Mouse (Mus musculus): Measurements from ENCODE around the gene Usp39.

The Usp39 gene

GRCm38 (mm10) chr6:72357164-72358079 is 12.4 kb upstream of the Usp39 start:
- in situ Hi-C loops (cut with MboI; ENCODE audit: low pct_unique_long_range_greater_than_20kb in 1 of 2, low sequenced_read_pairs in 2 of 2, unreplicated experiment in 1 of 2) = no loop called here

GRCm38 (mm10) chr6:72356001-72356532 is 11.1 kb upstream of the Usp39 start:
- in situ Hi-C loops (cut with MboI; ENCODE audit: low pct_unique_long_range_greater_than_20kb in 1 of 2, low sequenced_read_pairs in 2 of 2, unreplicated experiment in 1 of 2) = no loop called here

GRCm38 (mm10) chr6:72355066-72355911 is 10.3 kb upstream of the Usp39 start, which contains the start of gene Tmem150a:
Tmem150a (plus strand) TSS chr6:72355447.
- in situ Hi-C loops (cut with MboI; ENCODE audit: low pct_unique_long_range_greater_than_20kb in 1 of 2, low sequenced_read_pairs in 2 of 2, unreplicated experiment in 1 of 2) = no loop called here

GRCm38 (mm10) chr6:72354025-72354424 is 9.0 kb upstream of the Usp39 start:
- in situ Hi-C loops (cut with MboI; ENCODE audit: low pct_unique_long_range_greater_than_20kb in 1 of 2, low sequenced_read_pairs in 2 of 2, unreplicated experiment in 1 of 2) = no loop called here

GRCm38 (mm10) chr6:72352636-72353405 is 7.8 kb upstream of the Usp39 start:
- in situ Hi-C loops (cut with MboI; ENCODE audit: low pct_unique_long_range_greater_than_20kb in 1 of 2, low sequenced_read_pairs in 2 of 2, unreplicated experiment in 1 of 2) = no loop called here

GRCm38 (mm10) chr6:72350214-72350613 is 5.2 kb upstream of the Usp39 start:
- in situ Hi-C loops (cut with MboI; ENCODE audit: low pct_unique_long_range_greater_than_20kb in 1 of 2, low sequenced_read_pairs in 2 of 2, unreplicated experiment in 1 of 2) = no loop called here

GRCm38 (mm10) chr6:72348411-72348810 is 3.4 kb upstream of the Usp39 start:
- in situ Hi-C loops (cut with MboI; ENCODE audit: low pct_unique_long_range_greater_than_20kb in 1 of 2, low sequenced_read_pairs in 2 of 2, unreplicated experiment in 1 of 2) = no loop called here

GRCm38 (mm10) chr6:72347166-72347941 is 2.4 kb upstream of the Usp39 start, which contains the start of gene 0610030E20Rik:
0610030E20Rik (plus strand) TSS chr6:72347317.
- in situ Hi-C loops (cut with MboI; ENCODE audit: low pct_unique_long_range_greater_than_20kb in 1 of 2, low sequenced_read_pairs in 2 of 2, unreplicated experiment in 1 of 2) = no loop called here

- in situ Hi-C loops (cut with MboI; ENCODE audit: low pct_unique_long_range_greater_than_20kb in 1 of 2, low sequenced_read_pairs in 2 of 2, unreplicated experiment in 1 of 2) = no loop called here
These were observed 1.3 kb upstream of the Usp39 start for GRCm38 (mm10) chr6:72346261-72346660.

GRCm38 (mm10) chr6:72345633-72346032 is 649 bp upstream of the Usp39 start:
- in situ Hi-C loops (cut with MboI; ENCODE audit: low pct_unique_long_range_greater_than_20kb in 1 of 2, low sequenced_read_pairs in 2 of 2, unreplicated experiment in 1 of 2) = no loop called here

- in situ Hi-C loops (cut with MboI; ENCODE audit: low pct_unique_long_range_greater_than_20kb in 1 of 2, low sequenced_read_pairs in 2 of 2, unreplicated experiment in 1 of 2) = no loop called here
These were observed 449 bp downstream of the Usp39 start for GRCm38 (mm10) chr6:72344396-72345073.

GRCm38 (mm10) chr6:72340481-72340880 is 4.5 kb downstream of the Usp39 start:
- in situ Hi-C loops (cut with MboI; ENCODE audit: low pct_unique_long_range_greater_than_20kb in 1 of 2, low sequenced_read_pairs in 2 of 2, unreplicated experiment in 1 of 2) = no loop called here

- in situ Hi-C loops (cut with MboI; ENCODE audit: low pct_unique_long_range_greater_than_20kb in 1 of 2, low sequenced_read_pairs in 2 of 2, unreplicated experiment in 1 of 2) = no loop called here
These were observed 11.9 kb downstream of the Usp39 start for GRCm38 (mm10) chr6:72333111-72333510.

- in situ Hi-C loops (cut with MboI; ENCODE audit: low pct_unique_long_range_greater_than_20kb in 1 of 2, low sequenced_read_pairs in 2 of 2, unreplicated experiment in 1 of 2) = no loop called here
These were observed 14.9 kb downstream of the Usp39 start for GRCm38 (mm10) chr6:72330133-72330532.

GRCm38 (mm10) chr6:72329019-72329418 is 16.0 kb downstream of the Usp39 start:
- in situ Hi-C loops (cut with MboI; ENCODE audit: low pct_unique_long_range_greater_than_20kb in 1 of 2, low sequenced_read_pairs in 2 of 2, unreplicated experiment in 1 of 2) = no loop called here

GRCm38 (mm10) chr6:72326274-72326673 is 18.7 kb downstream of the Usp39 start:
- in situ Hi-C loops (cut with MboI; ENCODE audit: low pct_unique_long_range_greater_than_20kb in 1 of 2, low sequenced_read_pairs in 2 of 2, unreplicated experiment in 1 of 2) = no loop called here
